Mouse (Mus musculus): ENCODE results near the gene Mycn. TPM values are rescaled to one million over a fixed set of nuclear protein-coding genes. Genes with fewer than 3 reads are reported as not detected.

The Mycn gene
- polyA plus RNA-seq, 1 experiment from 2014 or later: 45.7 TPM

- ATAC-seq (ENCODE audit: insufficient read depth, low FRiP score, low read depth): no peak
- Histone ChIP-seq H3K9ac (peak overlapping the region; percentile 56), H3K9me3 (no peaks in the 10 kb centered on the region), H3K4me2 (peak overlapping the region; percentile 89), H3K4me1 (peaks cover 14% of the 10 kb centered on the region), H3K27me3 (replicated peaks) (no peaks in the 10 kb centered on the region), H3K27ac (peak overlapping the region; percentile 85), H3K4me3 (replicated peaks) (peak overlapping the region; percentile 81), H3K36me3 (0 out of 2 replicates have a peak, but pooled peaks cover 4% of the 10 kb centered on the region)
- 0% methylated on average over 20 of the region's 20 CpGs for WGBS
These were observed 597 bp downstream of the Mycn start for GRCm38 (mm10) chr12:12941129-12941504.

- Histone ChIP-seq H3K4me3 (replicated peaks) (peak overlapping the region; percentile 81), H3K9ac (peak overlapping the region; percentile 56), H3K36me3 (0 out of 2 replicates have a peak, but pooled peaks cover 4% of the 10 kb centered on the region), H3K4me1 (peaks cover 14% of the 10 kb centered on the region), H3K4me2 (peak overlapping the region; percentile 89), H3K9me3 (no peaks in the 10 kb centered on the region), H3K27ac (peak overlapping the region; percentile 85; the same call in 1 of the 2 replicates), H3K27me3 (replicated peaks) (no peaks in the 10 kb centered on the region)
- under 1% methylated on average over 13 of the region's 13 CpGs for WGBS
- no peak for ATAC-seq (ENCODE audit: insufficient read depth, low FRiP score, low read depth)
These were observed 1.1 kb downstream of the Mycn start for GRCm38 (mm10) chr12:12940466-12941128.

- ATAC-seq (ENCODE audit: insufficient read depth, low FRiP score, low read depth): no peak
- under 1% methylated on average over 69 of the region's 69 CpGs for WGBS
These were observed 1.9 kb downstream of the Mycn start for GRCm38 (mm10) chr12:12939581-12940465.

GRCm38 (mm10) chr12:12938850-12939249 lies 2.9 kb downstream of the Mycn start:
- Histone ChIP-seq H3K9me3 (no peaks in the 10 kb centered on the region), H3K27ac (peak overlapping the region; percentile 82), H3K4me2 (peak overlapping the region; percentile 89), H3K36me3 (0 out of 2 replicates have a peak, but pooled peaks cover 4% of the 10 kb centered on the region), H3K27me3 (replicated peaks) (no peaks in the 10 kb centered on the region), H3K4me1 (peaks cover 14% of the 10 kb centered on the region), H3K9ac (peak overlapping the region; percentile 56; the same call in 1 of the 2 replicates), H3K4me3 (replicated peaks) (peak overlapping the region; percentile 81)
- no peak for ATAC-seq (ENCODE audit: insufficient read depth, low FRiP score, low read depth)
- 0% methylated on average over 12 of the region's 12 CpGs for WGBS

More at GRCm38 (mm10) chr12:12939581-12940465, 1.9 kb downstream of the Mycn start:
- Histone ChIP-seq H3K9me3 (no peaks in the 10 kb centered on the region), H3K27me3 (replicated peaks) (no peaks in the 10 kb centered on the region), H3K36me3 (0 out of 2 replicates have a peak, but pooled peaks cover 4% of the 10 kb centered on the region), H3K9ac (peak overlapping the region; percentile 56), H3K27ac (peak overlapping the region; percentile 85), H3K4me2 (peak overlapping the region; percentile 89), H3K4me3 (replicated peaks) (peak overlapping the region; percentile 81), H3K4me1 (peaks cover 14% of the 10 kb centered on the region)

GRCm38 (mm10) chr12:12938361-12938760 lies 3.4 kb downstream of the Mycn start:
- no peak for ATAC-seq (ENCODE audit: insufficient read depth, low FRiP score, low read depth)
- Histone ChIP-seq H3K9ac (no peak overlapping the region), H3K9me3 (no peaks in the 10 kb centered on the region), H3K4me2 (peak overlapping the region; percentile 89), H3K4me3 (replicated peaks) (peak overlapping the region; percentile 81), H3K4me1 (peaks cover 14% of the 10 kb centered on the region), H3K27me3 (replicated peaks) (no peaks in the 10 kb centered on the region), H3K36me3 (0 out of 2 replicates have a peak, but pooled peaks cover 4% of the 10 kb centered on the region), H3K27ac (peak overlapping the region; percentile 82)
- 3% methylated on average over 7 of the region's 7 CpGs for WGBS

- Histone ChIP-seq H3K9ac (0 out of 2 replicates have a peak overlapping the region, but pooled peaks have one; percentile 12), H3K4me2 (peak overlapping the region; percentile 89), H3K36me3 (0 out of 2 replicates have a peak, but pooled peaks cover 4% of the 10 kb centered on the region), H3K4me1 (peaks cover 14% of the 10 kb centered on the region), H3K27me3 (replicated peaks) (no peaks in the 10 kb centered on the region), H3K27ac (0 out of 2 replicates have a peak overlapping the region, but pooled peaks have one; percentile 82), H3K4me3 (replicated peaks) (peak overlapping the region; percentile 81), H3K9me3 (no peaks in the 10 kb centered on the region)
- 25% methylated on average over 9 of the region's 9 CpGs for WGBS
- no peak for ATAC-seq (ENCODE audit: insufficient read depth, low FRiP score, low read depth)
These were observed 4.0 kb downstream of the Mycn start for GRCm38 (mm10) chr12:12937746-12938145.

- H3K9me3 ChIP-seq: no peaks in the 10 kb centered on the region
- H3K4me1 ChIP-seq: peaks cover 14% of the 10 kb centered on the region
- no peaks in the 10 kb centered on the region for H3K27me3 ChIP-seq (replicated peaks)
- H3K27ac ChIP-seq: no peak overlapping the region
- H3K4me3 ChIP-seq (replicated peaks): no peak overlapping the region; the same call in 1 of the 2 replicates
- 71% methylated on average over 30 of the region's 30 CpGs for WGBS
- ATAC-seq (ENCODE audit: insufficient read depth, low FRiP score, low read depth): no peak
- peak overlapping the region; percentile 89 for H3K4me2 ChIP-seq
- no peak overlapping the region for H3K9ac ChIP-seq
- H3K36me3 ChIP-seq: 0 out of 2 replicates have a peak, but pooled peaks cover 4% of the 10 kb centered on the region
These were observed 4.6 kb downstream of the Mycn start for GRCm38 (mm10) chr12:12937088-12937487.

- H3K27me3 ChIP-seq (replicated peaks): no peaks in the 10 kb centered on the region
- WGBS: 53% methylated on average over 7 of the region's 7 CpGs
- H3K4me2 ChIP-seq: no peak overlapping the region
- H3K9ac ChIP-seq: no peak overlapping the region
- no peaks in the 10 kb centered on the region for H3K9me3 ChIP-seq
- H3K4me1 ChIP-seq: no peaks in the 10 kb centered on the region
- no peak overlapping the region for H3K4me3 ChIP-seq (replicated peaks)
- H3K36me3 ChIP-seq: 0 out of 2 replicates have a peak, but pooled peaks cover 4% of the 10 kb centered on the region
- ATAC-seq (ENCODE audit: insufficient read depth, low FRiP score, low read depth): no peak
- no peak overlapping the region for H3K27ac ChIP-seq
These were observed 9.5 kb downstream of the Mycn start for GRCm38 (mm10) chr12:12932238-12932637.

- no peaks in the 10 kb centered on the region for H3K36me3 ChIP-seq
- no peaks in the 10 kb centered on the region for H3K27me3 ChIP-seq (replicated peaks)
- no peak overlapping the region for H3K27ac ChIP-seq
- no peak overlapping the region for H3K9ac ChIP-seq
- no peak overlapping the region for H3K4me2 ChIP-seq
- H3K9me3 ChIP-seq: no peaks in the 10 kb centered on the region
- H3K4me3 ChIP-seq (replicated peaks): no peak overlapping the region
- ATAC-seq (ENCODE audit: insufficient read depth, low FRiP score, low read depth): no peak
- H3K4me1 ChIP-seq: no peaks in the 10 kb centered on the region
- 62% methylated on average over 3 of the region's 3 CpGs for WGBS
These were observed 13.5 kb downstream of the Mycn start for GRCm38 (mm10) chr12:12928239-12928638.

- Histone ChIP-seq H3K4me2 (no peak overlapping the region), H3K36me3 (no peaks in the 10 kb centered on the region), H3K9me3 (no peaks in the 10 kb centered on the region), H3K27ac (no peak overlapping the region), H3K9ac (no peak overlapping the region), H3K27me3 (replicated peaks) (no peaks in the 10 kb centered on the region), H3K4me1 (no peaks in the 10 kb centered on the region), H3K4me3 (replicated peaks) (no peak overlapping the region)
- 91% methylated on average over 3 of the region's 3 CpGs for WGBS
- no peak for ATAC-seq (ENCODE audit: insufficient read depth, low FRiP score, low read depth)
These were observed 14.7 kb downstream of the Mycn start for GRCm38 (mm10) chr12:12926975-12927527.

GRCm38 (mm10) chr12:12924446-12924845 lies 17.3 kb downstream of the Mycn start:
- no peaks in the 10 kb centered on the region; the same call in 1 of the 2 replicates for H3K4me1 ChIP-seq
- no peaks in the 10 kb centered on the region for H3K27me3 ChIP-seq (replicated peaks)
- H3K9ac ChIP-seq: no peak overlapping the region
- no peaks in the 10 kb centered on the region for H3K36me3 ChIP-seq
- no peak overlapping the region for H3K4me2 ChIP-seq
- no peak overlapping the region for H3K27ac ChIP-seq
- no peaks in the 10 kb centered on the region for H3K9me3 ChIP-seq
- ATAC-seq (ENCODE audit: insufficient read depth, low FRiP score, low read depth): no peak
- H3K4me3 ChIP-seq (replicated peaks): no peak overlapping the region
- 78% methylated on average over 3 of the region's 3 CpGs for WGBS

Data from stomach, embryonic 15.5 days (tissue).